Mouse (Mus musculus) embryonic facial prominence, embryonic 15.5 days (tissue): ENCODE results near the gene Dmrta2. TPM values are rescaled to one million over a fixed set of nuclear protein-coding genes. Genes with fewer than 3 reads are reported as not detected.

Experiments used
- ATAC-seq: fragments of 200-750 bp; cut with Nextera tagmentation; 2 replicates; pipeline ENCODE4 v1.8.0; 2017; ENCODE audit warnings: low read depth, moderate TSS enrichment; ENCODE audit not compliant: insufficient number of reproducible peaks, low FRiP score, low TSS enrichment
- H3K27ac ChIP-seq: fragments of 300-500 bp; sonication (generic); replicated peaks from 2 replicates; pipeline ENCODE4 v1.5.1; 2015; ENCODE audit warnings: mild to moderate bottlenecking, inconsistent platforms
- H3K27me3 ChIP-seq: fragments of 300-500 bp; sonication (generic); 2 replicates; pipeline ENCODE4 v1.6.1; 2015; ENCODE audit warnings: inconsistent platforms
- H3K36me3 ChIP-seq: fragments of 300-500 bp; sonication (generic); 2 replicates; pipeline ENCODE4 v1.6.1; 2015; ENCODE audit warnings: mild to moderate bottlenecking, inconsistent platforms
- H3K4me1 ChIP-seq: fragments of 300-500 bp; sonication (generic); 2 replicates; pipeline ENCODE4 v1.6.1; 2015; ENCODE audit warnings: inconsistent platforms
- H3K4me2 ChIP-seq: fragments of 300-500 bp; sonication (generic); replicated peaks from 2 replicates; pipeline ENCODE4 v1.6.1; 2015; ENCODE audit warnings: mild to moderate bottlenecking, inconsistent platforms
- H3K4me3 ChIP-seq: fragments of 300-500 bp; sonication (generic); replicated peaks from 2 replicates; pipeline ENCODE4 v1.5.1; 2015; ENCODE audit warnings: mild to moderate bottlenecking, inconsistent platforms
- H3K9ac ChIP-seq: fragments of 300-500 bp; sonication (generic); 2 replicates; pipeline ENCODE4 v1.6.1; 2015; ENCODE audit warnings: inconsistent platforms
- H3K9me3 ChIP-seq: fragments of 300-500 bp; sonication (generic); replicated peaks from 2 replicates; pipeline ENCODE4 v1.6.1; 2016; ENCODE audit warnings: inconsistent platforms
- WGBS: fragments of 180-500 bp; shearing (Covaris S2); methylation state at CpG from one replicate; pipeline ENCODE4 v1.1.7; 2015; 5-methylcytosine and 5-hydroxymethylcytosine counted together
- polyA plus RNA-seq: library from polyadenylated mRNA; unstranded; fragments of >200 nt; fragmentation: Nextera tagmentation; extraction: Ambion mirVana; gene quantifications from 2 replicates; pipeline ENCODE4 v1.2.1, GENCODE M21; 2015

The Dmrta2 gene
- polyA plus RNA-seq, 1 experiment from 2014 or later: 0.89 TPM

DNA sequence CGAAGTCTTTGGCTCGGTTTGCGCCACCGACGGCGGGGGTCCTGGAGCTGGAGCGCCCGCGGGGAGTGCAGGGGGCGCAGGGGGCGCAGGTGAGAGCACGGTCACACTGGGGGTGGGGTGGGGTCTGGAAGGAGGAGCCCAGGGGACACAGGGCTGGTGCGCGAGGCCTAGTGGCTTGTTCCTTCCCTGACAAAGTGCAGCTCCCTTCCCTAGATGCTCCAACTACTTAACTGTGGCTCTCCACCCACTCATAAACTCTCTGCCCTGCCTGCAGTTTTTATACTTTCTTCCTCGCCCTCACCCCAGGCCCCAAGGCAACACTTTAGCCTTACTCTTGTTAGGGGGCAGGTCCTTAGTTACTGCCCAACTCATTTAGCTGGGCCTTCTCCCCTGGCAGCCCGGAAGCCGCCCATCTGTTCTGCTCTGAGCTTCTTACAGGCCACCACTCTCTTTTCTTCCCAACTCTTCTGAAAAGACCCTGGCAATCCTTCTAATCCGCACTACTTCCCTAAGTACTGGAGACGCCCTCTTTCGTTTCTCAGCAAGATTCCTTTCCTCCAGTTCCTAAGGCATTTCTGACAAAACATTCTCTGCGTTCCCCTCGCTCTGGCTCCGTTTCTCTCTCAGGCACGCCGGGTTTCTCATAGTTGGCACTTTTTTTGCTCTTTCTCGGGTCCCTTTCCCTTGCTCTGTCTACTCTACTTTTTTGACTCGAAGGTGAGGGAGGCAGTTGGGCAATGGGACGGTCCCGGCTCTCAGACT, 2.6 kb downstream of the Dmrta2 start:
- Histone ChIP-seq H3K4me2 (peak overlapping the region; percentile 26), H3K4me3 (peak overlapping the region; percentile 46), H3K27me3 (peaks cover 98% of the 10 kb centered on the region), H3K9ac (no peak overlapping the region), H3K9me3 (0 out of 2 replicates have a peak, but pooled peaks cover 3% of the 10 kb centered on the region), H3K4me1 (peaks cover 51% of the 10 kb centered on the region), H3K36me3 (no peaks in the 10 kb centered on the region), H3K27ac (no peak overlapping the region)
- no peak for ATAC-seq
- 6% methylated on average over 29 of the region's 29 CpGs for WGBS

DNA sequence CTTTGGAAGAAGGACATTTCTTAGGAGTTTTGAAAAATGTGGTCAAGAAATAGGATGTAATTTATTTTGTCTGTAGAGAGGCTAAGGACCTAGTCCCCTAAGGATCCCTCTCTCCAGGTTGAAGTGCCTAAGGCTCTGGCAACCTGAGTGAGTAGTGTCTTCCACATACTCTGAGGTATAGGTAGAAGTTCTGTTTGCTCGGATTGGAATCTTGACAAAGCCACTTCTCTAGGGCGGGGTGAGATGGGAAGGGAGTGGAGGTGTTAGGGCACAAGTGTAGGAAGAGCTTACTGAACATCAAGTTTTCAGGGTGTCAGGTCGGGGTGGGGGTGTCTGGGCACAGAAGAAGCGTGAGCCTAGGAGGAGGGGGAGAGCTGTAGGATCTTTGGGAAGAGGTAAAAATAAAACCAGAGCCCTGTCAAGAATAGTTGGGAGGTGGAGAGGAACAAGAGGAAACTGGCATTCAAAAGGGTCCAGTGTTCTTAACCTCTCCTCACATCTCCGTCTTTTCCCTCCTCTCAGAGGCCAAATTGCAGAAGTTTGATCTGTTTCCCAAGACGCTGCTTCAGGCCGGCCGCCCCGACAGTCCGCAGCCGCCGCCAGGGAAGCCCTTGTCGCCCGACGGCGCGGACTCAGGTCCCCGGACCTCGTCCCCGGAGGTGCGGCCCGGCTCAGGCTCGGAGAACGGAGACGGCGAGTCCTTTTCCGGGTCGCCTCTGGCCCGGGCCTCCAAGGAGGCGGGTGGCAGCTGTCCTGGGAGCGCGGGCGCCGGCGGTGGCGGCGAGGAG, 3.4 kb downstream of the Dmrta2 start:
- peaks cover 98% of the 10 kb centered on the region for H3K27me3 ChIP-seq
- no peaks in the 10 kb centered on the region for H3K9me3 ChIP-seq
- peak overlapping the region; percentile 64 for H3K4me2 ChIP-seq
- H3K4me1 ChIP-seq: peaks cover 51% of the 10 kb centered on the region
- H3K9ac ChIP-seq: no peak overlapping the region
- 8% methylated on average over 37 of the region's 37 CpGs for WGBS
- H3K36me3 ChIP-seq: no peaks in the 10 kb centered on the region
- ATAC-seq: no peak
- no peak overlapping the region for H3K27ac ChIP-seq
- peak overlapping the region; percentile 46 for H3K4me3 ChIP-seq

DNA sequence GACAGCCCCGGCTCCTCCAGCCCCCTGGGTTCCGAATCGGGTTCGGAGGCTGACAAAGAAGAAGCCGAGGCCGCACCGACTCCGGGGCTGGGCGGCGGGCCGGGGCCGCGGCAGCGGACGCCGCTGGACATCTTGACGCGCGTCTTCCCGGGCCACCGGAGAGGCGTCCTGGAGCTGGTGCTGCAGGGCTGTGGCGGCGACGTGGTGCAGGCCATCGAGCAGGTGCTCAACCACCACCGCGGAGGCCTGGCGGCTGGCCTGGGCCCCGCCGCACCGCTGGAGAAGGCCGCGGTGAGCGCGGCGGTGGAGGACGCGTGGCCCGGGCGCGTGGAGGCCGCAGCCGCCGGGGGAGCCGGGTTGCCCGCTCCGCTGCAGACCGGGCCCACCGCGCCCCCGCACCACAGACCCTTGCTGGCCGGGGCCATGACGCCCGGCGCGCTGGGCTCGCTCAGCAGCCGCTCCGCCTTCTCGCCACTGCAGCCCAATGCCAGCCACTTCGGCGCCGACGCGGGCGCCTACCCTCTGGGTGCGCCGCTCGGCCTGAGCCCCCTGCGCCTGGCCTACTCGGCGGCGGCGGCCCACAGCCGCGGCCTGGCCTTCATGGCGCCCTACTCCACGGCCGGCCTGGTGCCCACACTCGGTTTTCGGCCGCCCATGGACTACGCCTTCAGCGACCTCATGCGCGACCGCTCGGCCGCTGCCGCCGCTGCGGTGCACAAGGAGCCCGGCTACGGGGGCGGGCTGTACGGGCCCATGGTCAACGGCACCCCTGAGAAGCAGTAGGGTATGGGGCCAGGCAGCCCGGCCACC, 4.2 kb downstream of the Dmrta2 start:
- Histone ChIP-seq H3K27me3 (peaks cover 99% of the 10 kb centered on the region), H3K9me3 (no peaks in the 10 kb centered on the region), H3K36me3 (no peaks in the 10 kb centered on the region), H3K9ac (no peak overlapping the region), H3K4me2 (peak overlapping the region; percentile 64), H3K4me3 (peak overlapping the region; percentile 40), H3K27ac (no peak overlapping the region), H3K4me1 (peaks cover 50% of the 10 kb centered on the region)
- ATAC-seq: no peak
- 3% methylated on average over 98 of the region's 99 CpGs for WGBS

DNA sequence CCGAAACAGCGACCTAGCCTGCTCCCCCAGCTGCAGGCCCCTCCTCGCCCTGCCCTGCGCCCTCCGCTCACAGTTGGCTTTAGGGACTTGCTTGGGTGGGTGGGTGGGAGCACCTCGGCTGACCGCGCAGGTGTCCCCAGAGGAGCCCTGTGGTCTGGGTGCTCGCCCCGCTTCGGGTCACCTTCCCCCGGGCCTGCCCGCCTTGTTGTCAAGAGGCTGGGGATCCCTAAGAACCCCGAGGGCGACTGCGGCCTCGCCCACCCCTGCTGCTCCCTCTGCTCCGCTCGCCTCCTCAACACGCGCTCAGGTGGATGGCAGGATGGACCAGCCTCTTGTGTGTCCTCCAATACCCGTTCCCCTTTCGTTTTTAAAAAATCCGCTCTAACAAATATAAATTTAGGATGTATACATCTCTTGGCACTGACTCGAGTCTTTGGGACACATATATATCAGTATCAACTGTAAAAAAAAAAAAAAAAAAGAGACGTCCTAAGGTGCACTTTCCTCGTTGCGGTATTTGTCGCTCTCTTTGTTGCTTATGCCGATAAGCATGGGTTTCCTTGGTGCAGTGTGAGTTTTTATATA, 4.9 kb downstream of the Dmrta2 start:
- peaks cover 99% of the 10 kb centered on the region for H3K27me3 ChIP-seq
- peaks cover 43% of the 10 kb centered on the region for H3K4me1 ChIP-seq
- H3K27ac ChIP-seq: no peak overlapping the region
- ATAC-seq: no peak
- peak overlapping the region; percentile 40 for H3K4me3 ChIP-seq
- H3K9ac ChIP-seq: no peak overlapping the region
- H3K4me2 ChIP-seq: peak overlapping the region; percentile 64
- no peaks in the 10 kb centered on the region for H3K9me3 ChIP-seq
- no peaks in the 10 kb centered on the region for H3K36me3 ChIP-seq
- 8% methylated on average over 30 of the region's 30 CpGs for WGBS

DNA sequence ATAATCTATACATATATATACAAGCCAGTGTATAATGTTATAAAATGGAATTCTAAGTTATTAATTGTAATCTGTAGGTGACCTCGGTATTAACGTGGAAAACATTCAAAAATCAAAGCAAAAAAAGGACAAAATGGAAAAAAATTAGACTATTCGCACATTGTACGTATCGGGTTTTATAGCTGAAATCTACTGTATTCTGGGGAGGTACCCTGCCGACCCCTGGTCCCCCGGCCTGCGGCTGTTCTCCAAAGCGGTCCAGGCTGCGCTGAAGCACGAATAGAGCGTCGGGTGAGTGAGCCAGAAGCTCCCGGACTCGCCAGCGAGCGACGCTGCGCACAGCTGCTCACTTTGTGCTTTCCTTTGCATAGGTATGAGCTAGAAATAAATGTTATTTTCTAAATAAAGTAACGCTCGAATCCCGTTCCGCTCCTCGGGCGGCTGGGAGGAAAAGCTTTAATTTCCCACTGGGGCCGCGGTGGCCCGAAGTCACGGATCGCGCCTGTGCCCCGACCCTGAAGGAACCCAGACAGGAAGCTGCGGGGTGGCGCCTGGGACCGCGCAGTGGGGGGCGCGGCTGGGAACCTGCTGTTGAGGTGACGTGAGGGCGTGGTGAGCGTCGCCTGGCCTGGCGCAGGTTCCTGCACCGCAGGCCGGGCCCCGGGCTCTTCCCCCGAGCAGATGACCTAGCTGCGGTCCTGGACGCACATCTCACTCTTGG, 5.6 kb downstream of the Dmrta2 start:
- H3K27me3 ChIP-seq: peaks cover 97% of the 10 kb centered on the region
- H3K4me1 ChIP-seq: peaks cover 36% of the 10 kb centered on the region
- H3K9me3 ChIP-seq: no peaks in the 10 kb centered on the region
- peak overlapping the region; percentile 24 for H3K4me3 ChIP-seq
- H3K36me3 ChIP-seq: no peaks in the 10 kb centered on the region
- no peak overlapping the region for H3K27ac ChIP-seq
- WGBS: 3% methylated on average over 48 of the region's 49 CpGs
- H3K4me2 ChIP-seq: peak overlapping the region; percentile 35
- no peak overlapping the region for H3K9ac ChIP-seq
- no peak for ATAC-seq

DNA sequence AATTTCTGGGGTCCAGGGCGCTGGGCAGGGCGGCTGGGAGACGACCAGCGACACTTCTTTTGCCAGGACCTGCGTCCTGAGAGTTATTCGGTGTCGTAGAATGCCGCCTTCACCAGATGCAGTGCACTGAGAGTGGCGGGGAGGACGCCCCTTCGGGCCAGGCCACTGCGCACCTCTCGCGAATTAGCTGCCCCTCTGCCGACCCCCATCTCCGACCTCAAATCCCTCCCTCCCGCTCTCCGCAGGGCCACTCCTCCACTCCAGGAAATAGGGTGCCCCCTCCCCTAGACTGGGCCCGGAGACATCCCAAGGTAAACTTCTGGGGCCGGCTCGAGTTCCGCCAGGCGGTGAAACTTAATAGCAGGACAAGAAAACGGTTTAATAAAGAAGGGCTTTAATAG, 6.2 kb downstream of the Dmrta2 start:
- no peak overlapping the region for H3K9ac ChIP-seq
- ATAC-seq: no peak
- peak overlapping the region; percentile 24; the same call in 1 of the 2 replicates for H3K4me3 ChIP-seq

DNA sequence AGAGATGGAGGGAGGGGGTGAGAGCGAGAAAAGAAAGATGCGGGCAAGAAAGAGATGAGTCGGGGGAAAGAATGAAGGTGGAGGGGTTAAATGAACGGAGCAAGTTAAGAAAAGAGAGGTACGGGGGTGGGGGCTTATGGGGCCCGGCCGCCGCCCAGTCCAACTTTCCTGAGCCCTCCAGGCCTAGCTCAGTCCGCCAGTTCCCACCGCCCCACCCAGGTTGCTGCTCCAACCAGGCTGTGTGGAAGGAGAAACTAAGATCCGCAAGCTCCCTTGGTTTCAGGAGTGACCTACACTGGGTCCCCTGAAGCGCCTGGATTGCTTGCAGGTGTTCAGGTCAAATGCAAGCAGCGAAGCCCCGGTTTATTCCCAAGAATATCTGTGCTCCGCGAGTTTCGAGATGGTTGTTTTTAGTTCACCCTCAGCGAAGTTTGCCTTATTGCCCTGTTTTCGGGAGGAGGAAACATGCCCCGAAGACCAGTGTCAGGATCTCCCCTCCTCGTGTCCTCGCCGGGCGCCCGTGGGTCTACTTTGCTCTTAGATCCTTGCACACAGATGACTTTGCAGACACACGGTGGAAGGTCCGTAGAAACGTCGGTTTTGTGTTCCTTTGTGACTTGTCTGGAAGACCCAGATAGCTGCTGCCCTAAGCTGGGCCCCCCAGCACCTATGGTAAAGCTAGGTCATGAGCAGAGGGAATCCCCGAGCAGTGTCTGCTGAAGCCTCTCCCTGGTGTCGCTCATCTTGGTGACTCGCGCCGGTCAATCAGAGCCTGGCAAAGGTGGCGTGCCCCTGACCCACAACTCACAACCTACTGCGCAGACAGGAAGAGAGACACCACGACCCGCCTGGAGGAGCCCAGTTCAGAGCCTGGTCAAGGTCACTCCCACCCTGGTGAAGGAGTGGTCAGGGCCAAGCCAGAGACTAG, 6.9 kb downstream of the Dmrta2 start:
- no peak overlapping the region for H3K27ac ChIP-seq
- no peaks in the 10 kb centered on the region for H3K36me3 ChIP-seq
- H3K4me2 ChIP-seq: no peak overlapping the region
- 4% methylated on average over 38 of the region's 38 CpGs for WGBS
- H3K27me3 ChIP-seq: peaks cover 97% of the 10 kb centered on the region
- no peaks in the 10 kb centered on the region for H3K9me3 ChIP-seq
- no peak for ATAC-seq
- no peak overlapping the region for H3K9ac ChIP-seq
- H3K4me1 ChIP-seq: peaks cover 31% of the 10 kb centered on the region
- H3K4me3 ChIP-seq: no peak overlapping the region

More for the DNA sequence above, 6.2 kb downstream of the Dmrta2 start:
- Histone ChIP-seq H3K27ac (no peak overlapping the region), H3K9me3 (no peaks in the 10 kb centered on the region), H3K4me2 (peak overlapping the region; percentile 35), H3K4me1 (peaks cover 33% of the 10 kb centered on the region), H3K27me3 (peaks cover 97% of the 10 kb centered on the region), H3K36me3 (no peaks in the 10 kb centered on the region)
- WGBS: under 1% methylated on average over 24 of the region's 24 CpGs

DNA sequence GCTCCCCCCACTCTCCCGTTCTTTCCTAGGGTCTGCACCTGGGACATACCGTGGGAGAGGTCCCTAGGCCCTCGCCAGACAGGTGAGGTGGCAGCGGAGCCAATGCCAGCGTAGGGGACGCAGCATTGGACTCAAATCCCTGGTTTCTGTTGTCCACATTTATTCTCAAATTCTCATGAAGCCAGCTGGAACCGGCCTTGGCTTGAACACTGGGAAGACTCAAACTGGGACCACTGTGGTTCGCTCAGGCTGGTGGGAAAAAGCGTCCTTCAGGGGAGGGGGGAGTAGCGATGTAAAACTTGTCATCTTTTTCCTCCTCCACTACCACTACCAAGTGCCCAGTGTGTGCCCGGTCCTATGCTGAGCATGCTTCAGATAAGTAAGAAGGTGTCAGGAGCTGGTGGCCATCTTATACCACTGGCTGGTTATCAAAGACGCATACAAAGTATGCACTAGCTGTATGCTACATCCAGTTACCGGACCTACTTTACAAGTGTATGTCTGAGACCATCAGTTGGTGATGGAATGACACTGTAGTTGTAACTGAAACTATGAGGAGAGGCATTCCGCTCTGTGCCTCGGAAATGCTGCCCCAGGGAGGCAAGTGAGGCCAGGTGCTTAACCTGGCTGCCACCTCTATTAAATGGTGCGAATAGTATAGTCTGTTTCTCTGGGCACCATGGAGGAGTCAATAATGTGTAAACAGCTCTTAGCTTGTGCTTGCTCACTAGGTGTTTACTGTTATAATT, 7.7 kb downstream of the Dmrta2 start:
- Histone ChIP-seq H3K4me2 (no peak overlapping the region), H3K36me3 (no peaks in the 10 kb centered on the region), H3K27me3 (peaks cover 95% of the 10 kb centered on the region), H3K4me3 (no peak overlapping the region), H3K27ac (no peak overlapping the region), H3K4me1 (peaks cover 26% of the 10 kb centered on the region), H3K9me3 (no peaks in the 10 kb centered on the region), H3K9ac (no peak overlapping the region)
- WGBS: 8% methylated on average over 16 of the region's 16 CpGs
- ATAC-seq: no peak

DNA sequence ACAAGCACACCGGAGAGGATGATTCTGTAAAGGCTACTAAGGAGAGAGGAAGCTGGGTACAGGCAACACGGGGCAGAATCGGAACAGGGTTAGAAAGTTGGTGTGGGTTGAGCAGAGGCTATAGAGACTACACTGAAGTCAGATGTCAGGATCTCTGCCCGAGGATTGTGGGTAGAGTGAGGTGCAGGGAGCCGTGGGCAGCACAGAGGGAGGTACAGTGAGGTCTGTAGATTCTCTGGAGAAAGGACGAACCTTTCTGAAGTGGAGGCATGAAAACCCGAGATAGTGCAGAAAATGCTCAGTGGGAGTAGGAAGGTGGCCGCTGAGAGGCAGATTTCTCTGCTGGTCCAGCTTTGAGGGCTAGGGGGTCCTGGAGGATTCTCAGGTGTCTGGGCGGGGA, 8.4 kb downstream of the Dmrta2 start:
- Histone ChIP-seq H3K27ac (no peak overlapping the region), H3K9ac (no peak overlapping the region), H3K4me1 (peaks cover 26% of the 10 kb centered on the region), H3K9me3 (no peaks in the 10 kb centered on the region), H3K4me3 (no peak overlapping the region), H3K27me3 (peaks cover 92% of the 10 kb centered on the region), H3K36me3 (no peaks in the 10 kb centered on the region), H3K4me2 (no peak overlapping the region)
- no peak for ATAC-seq
- WGBS: 3% methylated on average over 9 of the region's 9 CpGs
